Mouse (Mus musculus): ENCODE measurements around the gene Thap12.

DNA sequence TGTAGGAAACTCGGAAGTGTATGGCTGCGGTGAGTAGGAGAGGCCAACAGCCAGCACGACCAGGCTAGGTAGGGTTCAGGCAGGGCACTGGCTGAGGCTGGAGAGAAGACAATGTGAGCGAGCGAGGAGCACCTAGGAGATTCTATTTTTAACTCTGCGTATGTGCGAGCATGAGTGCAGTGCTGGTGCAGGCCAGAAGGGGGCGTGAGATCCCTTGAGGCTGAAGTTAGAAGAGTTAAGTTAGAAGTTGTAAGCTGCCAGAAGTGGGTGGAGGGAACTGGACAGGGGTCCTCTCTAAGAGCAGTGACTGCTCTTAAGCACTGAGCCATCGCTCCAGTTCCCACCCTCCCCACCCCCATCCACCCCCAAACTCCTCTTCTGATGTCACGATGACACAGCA lies 20.1 kb upstream of the Thap12 start:
- TF ChIP-seq POLR2A (IDR thresholded peaks at IDR 0.05; ENCODE audit: insufficient read length, low read depth), result no peak
- TF ChIP-seq TCF12 (IDR thresholded peaks at IDR 0.05; ENCODE audit: insufficient read depth, poor library complexity, severe bottlenecking), result no peak
- no peak for TF ChIP-seq USF1 (IDR thresholded peaks at IDR 0.05; ENCODE audit: low read depth)
- no peak for TF ChIP-seq CEBPB (IDR thresholded peaks at IDR 0.05; ENCODE audit: insufficient read depth, poor library complexity, severe bottlenecking)
